Mouse (Mus musculus) colon, adult 2 months (tissue): ENCODE measurements around the gene Sh3bp2. TPM values are rescaled to one million over a fixed set of nuclear protein-coding genes. Genes with fewer than 3 reads are reported as not detected.

Experiments used
- polyA plus RNA-seq: library from polyadenylated mRNA; depleted of rRNA; stranded (reverse); fragments of >200 nt; gene quantifications from 2 replicates; pipeline ENCODE4 v1.2.3, GENCODE M21; 2012; rRNA removed

Sh3bp2 gene
- polyA plus RNA-seq, result 9.6 and 10.1 TPM in 2 replicates

DNA sequence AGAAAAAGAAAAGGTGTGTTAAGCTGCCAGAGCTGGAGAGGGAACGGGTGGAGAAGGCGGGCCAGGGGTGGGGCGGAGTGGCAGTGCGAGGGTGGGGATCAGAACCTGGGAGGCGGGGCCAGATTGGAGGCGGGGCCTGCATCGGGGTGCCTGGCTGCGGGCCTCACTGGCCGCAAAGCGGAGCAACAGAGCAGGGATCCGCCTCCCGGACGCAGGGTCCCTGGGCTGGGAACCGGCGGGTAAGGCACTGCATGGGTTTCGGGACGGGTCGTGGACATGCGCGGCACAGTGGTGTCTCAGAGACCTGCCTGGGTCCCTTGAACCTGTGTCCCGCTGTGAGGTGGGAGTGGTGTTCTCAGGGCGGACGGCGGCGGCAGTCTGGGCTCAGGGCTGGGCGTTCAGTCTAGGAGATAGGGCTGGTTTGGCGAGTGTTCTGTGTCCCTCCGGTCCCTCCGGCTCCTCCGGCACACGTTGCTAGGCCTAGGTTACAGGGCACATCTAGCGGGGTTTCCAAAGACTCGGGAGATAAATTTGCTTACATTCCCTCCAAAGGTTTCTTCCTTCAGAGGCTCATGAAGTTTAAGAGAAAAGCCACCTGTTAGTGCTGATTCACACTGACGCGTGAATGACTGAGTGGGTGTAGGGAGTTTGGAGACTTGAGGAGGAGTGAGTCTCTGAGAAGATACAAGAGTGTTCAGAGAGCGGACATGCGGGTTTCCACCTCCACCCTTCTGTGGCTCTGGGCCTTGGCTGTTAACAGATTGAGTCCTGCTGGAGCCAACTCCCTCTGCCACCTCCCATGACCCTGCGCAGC, at the start of gene Sh3bp2:
Gene Sh3bp2, plus strand, starts transcription at position 176 of the 814 bp plus-strand sequence.

DNA sequence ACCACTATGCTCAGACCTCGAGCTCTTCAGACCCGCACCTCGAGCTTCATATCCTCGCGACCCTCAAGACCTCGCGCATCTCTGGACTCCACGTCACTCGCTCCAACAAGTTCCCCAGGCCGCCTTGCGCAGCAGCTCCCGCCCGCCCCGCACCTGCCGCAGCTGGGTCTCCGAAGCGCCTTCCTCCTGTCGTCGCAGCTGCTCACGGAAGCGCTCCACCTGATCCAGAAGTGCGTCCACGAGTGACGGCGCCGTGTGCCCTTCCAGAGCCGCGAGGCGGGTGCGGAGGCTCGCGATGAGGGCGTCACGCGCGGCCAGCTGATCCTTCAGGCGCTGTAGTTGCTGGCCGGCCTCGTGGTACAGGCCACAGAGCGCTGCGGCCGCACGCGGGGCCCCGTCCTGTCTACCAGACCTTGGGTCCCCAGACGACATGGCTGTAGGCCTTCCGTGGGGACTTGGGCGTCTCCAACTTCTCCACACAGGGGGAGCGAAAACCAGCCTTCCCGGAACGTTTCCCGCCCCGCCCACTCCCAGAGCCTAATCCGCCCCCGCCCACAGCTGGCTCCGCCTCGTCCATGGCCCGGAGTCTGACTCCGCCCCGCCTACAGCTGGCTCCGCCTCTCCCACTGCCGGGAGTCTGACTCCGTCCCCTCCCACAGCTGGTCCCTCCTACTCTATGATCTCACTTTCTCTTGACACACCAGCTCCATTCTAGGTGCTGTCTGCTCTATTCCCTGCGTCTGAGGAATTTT, 12.0 kb upstream of the Sh3bp2 start, which contains the start of gene Tnip2:
Gene Tnip2, minus strand, starts transcription at position 526 of the 752 bp plus-strand sequence.

DNA sequence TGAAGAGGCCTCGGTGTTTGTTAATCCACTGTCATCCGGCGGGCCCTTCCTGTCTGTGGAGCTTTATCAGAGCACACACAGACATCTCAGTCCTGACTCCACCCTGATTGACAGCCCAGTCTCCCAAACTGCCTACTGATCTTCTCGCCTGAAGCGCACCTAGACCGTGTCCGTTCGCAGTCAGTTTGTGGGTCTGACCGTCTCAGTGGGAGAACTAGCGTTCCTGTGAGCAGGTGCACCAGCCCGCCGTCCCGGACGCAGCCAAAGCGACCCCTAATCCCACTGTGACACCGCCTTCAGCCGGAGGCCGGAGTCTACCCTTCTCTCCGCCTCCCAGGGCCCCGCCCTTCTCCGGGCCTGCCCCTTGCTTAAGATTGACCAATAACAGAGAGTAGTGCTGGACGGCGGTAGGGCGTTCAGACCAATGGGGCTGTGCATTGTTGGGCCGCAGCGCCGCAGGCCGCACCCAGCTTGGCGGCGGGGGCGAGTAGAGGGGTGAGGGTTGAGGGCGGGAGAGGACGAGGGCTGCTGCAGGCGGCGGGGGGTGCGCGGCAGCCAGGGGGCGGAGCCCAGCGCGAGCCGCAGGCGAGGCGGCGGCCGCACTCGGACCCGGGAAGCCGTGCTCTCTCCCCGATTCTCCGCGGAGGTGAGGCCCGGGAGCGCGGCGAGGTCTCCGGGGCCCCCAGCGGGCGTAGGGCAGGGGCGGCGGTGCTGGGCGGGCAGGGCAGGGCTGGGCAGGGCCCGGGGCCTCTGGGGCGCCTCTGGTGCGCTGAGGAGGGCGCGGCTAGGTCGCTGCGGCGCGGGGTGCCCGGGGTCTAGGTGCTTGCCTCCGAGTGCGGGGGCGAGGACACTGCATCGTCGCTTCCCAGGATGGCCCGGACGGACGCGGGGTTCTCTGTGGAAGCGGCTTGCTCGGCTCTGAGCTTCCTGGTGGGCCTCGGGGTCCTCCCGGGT, 47.9 kb downstream of the Sh3bp2 start, which contains the start of gene Add1:
Gene Add1, plus strand, starts transcription at position 397 of the 954 bp plus-strand sequence.

Other genes with a start within 250 kb of the Sh3bp2 start
- gene Zfyve28, start 237.4 kb upstream of the Sh3bp2 start, polyA plus RNA-seq, result 3.1 and 5.3 TPM in 2 replicates
- gene Cfap99, start 237.2 kb upstream of the Sh3bp2 start, polyA plus RNA-seq, result not detected in 2 replicates
- gene Rnf4, start 189.5 kb upstream of the Sh3bp2 start, polyA plus RNA-seq, result 40.0 and 41.2 TPM in 2 replicates
- 28.9 and 36.9 TPM in 2 replicates for gene Fam193a, start 155.9 kb upstream of the Sh3bp2 start, polyA plus RNA-seq
- gene Tnip2, start 11.8 kb upstream of the Sh3bp2 start, polyA plus RNA-seq, result 25.2 and 29.5 TPM in 2 replicates
- 211 and 227 TPM in 2 replicates for gene Add1, start 47.8 kb downstream of the Sh3bp2 start, polyA plus RNA-seq
- gene Mfsd10, start 111.4 kb downstream of the Sh3bp2 start, polyA plus RNA-seq, result 130 and 143 TPM in 2 replicates
- 6.6 and 8.7 TPM in 2 replicates for gene Nop14, start 134.3 kb downstream of the Sh3bp2 start, polyA plus RNA-seq
- gene Grk4, start 134.5 kb downstream of the Sh3bp2 start, polyA plus RNA-seq, result 1.6 and 1.7 TPM in 2 replicates
- gene Htt, start 235.9 kb downstream of the Sh3bp2 start, polyA plus RNA-seq, result 9.9 and 10.7 TPM in 2 replicates